Mouse (Mus musculus) liver, embryonic 15.5 days (tissue): ENCODE measurements around the gene Arl16. TPM values are rescaled to one million over a fixed set of nuclear protein-coding genes. Genes with fewer than 3 reads are reported as not detected.

Source experiments
- ATAC-seq: fragments of 200-750 bp; cut with Nextera tagmentation; 2 replicates; pipeline ENCODE4 v1.8.0; 2017; ENCODE audit warnings: moderate number of reproducible peaks, mild to moderate bottlenecking, moderate library complexity; ENCODE audit not compliant: insufficient read depth
- H3K27ac ChIP-seq: fragments of 300-500 bp; sonication (generic); replicated peaks from 2 replicates; pipeline ENCODE4 v1.5.1; 2015; ENCODE audit warnings: mild to moderate bottlenecking, inconsistent platforms
- H3K27me3 ChIP-seq: fragments of 300-500 bp; sonication (generic); 2 replicates; pipeline ENCODE4 v1.6.1; 2015; ENCODE audit warnings: mild to moderate bottlenecking, inconsistent platforms
- H3K36me3 ChIP-seq: fragments of 300-500 bp; sonication (generic); replicated peaks from 2 replicates; pipeline ENCODE4 v1.6.1; 2015; ENCODE audit warnings: moderate library complexity, mild to moderate bottlenecking, inconsistent platforms
- H3K4me1 ChIP-seq: fragments of 300-500 bp; sonication (generic); replicated peaks from 2 replicates; pipeline ENCODE4 v1.6.1; 2015; ENCODE audit warnings: inconsistent platforms
- H3K4me2 ChIP-seq: fragments of 300-500 bp; sonication (generic); 2 replicates; pipeline ENCODE4 v1.6.1; 2015; ENCODE audit warnings: moderate library complexity, mild to moderate bottlenecking, inconsistent platforms
- H3K4me3 ChIP-seq: fragments of 300-500 bp; sonication (generic); replicated peaks from 2 replicates; pipeline ENCODE4 v1.5.1; 2015; ENCODE audit warnings: mild to moderate bottlenecking, inconsistent platforms
- H3K9ac ChIP-seq: fragments of 300-500 bp; sonication (generic); 2 replicates; pipeline ENCODE4 v1.6.1; 2015; ENCODE audit warnings: moderate library complexity, mild to moderate bottlenecking, inconsistent platforms
- H3K9me3 ChIP-seq: fragments of 300-500 bp; sonication (generic); replicated peaks from 2 replicates; pipeline ENCODE4 v1.6.1; 2016; ENCODE audit warnings: inconsistent platforms
- WGBS: fragments of 180-500 bp; shearing (Covaris S2); methylation state at CpG from one replicate; pipeline ENCODE4 v1.1.7; 2015; ENCODE audit warnings: mixed read lengths; ENCODE audit not compliant: insufficient replicate concordance; 5-methylcytosine and 5-hydroxymethylcytosine counted together
- polyA plus RNA-seq: library from polyadenylated mRNA; unstranded; fragments of >200 nt; fragmentation: Nextera tagmentation; extraction: Ambion mirVana; gene quantifications from 2 replicates; pipeline ENCODE4 v1.2.1, GENCODE M21; 2015

The Arl16 gene
- polyA plus RNA-seq, 1 experiment from 2014 or later, result 14.0 TPM

- H3K27me3 ChIP-seq, result no peaks in the 10 kb centered on the region
- H3K36me3 ChIP-seq, result peaks cover 96% of the 10 kb centered on the region
- H3K27ac ChIP-seq, result no peak overlapping the region
- H3K4me2 ChIP-seq, result no peak overlapping the region
- no peak for ATAC-seq
- no peaks in the 10 kb centered on the region for H3K9me3 ChIP-seq
- 77% methylated on average over 1 of the region's 1 CpGs for WGBS
- no peak overlapping the region for H3K4me3 ChIP-seq
- H3K4me1 ChIP-seq, result 0 out of 2 replicates have a peak, but pooled peaks cover 17% of the 10 kb centered on the region
- no peak overlapping the region for H3K9ac ChIP-seq
Measured at GRCm38 (mm10) chr11:120418592-120418991, 48.8 kb downstream of the Arl16 start.

GRCm38 (mm10) chr11:120417852-120418251 is 49.6 kb downstream of the Arl16 start:
- Histone ChIP-seq H3K36me3 (peaks cover 96% of the 10 kb centered on the region), H3K9me3 (no peaks in the 10 kb centered on the region), H3K4me2 (no peak overlapping the region), H3K27ac (no peak overlapping the region), H3K4me1 (0 out of 2 replicates have a peak, but pooled peaks cover 17% of the 10 kb centered on the region), H3K4me3 (no peak overlapping the region), H3K9ac (no peak overlapping the region), H3K27me3 (no peaks in the 10 kb centered on the region)
- no peak for ATAC-seq
- 85% methylated on average over 7 of the region's 7 CpGs for WGBS

Other genes with a start within 250 kb of the Arl16 start
- 0.91 and 1.0 TPM in 2 replicates for gene Bahcc1, start 234.7 kb downstream of the Arl16 start, polyA plus RNA-seq
- 559 and 587 TPM in 2 replicates for gene Actg1, start 119.1 kb downstream of the Arl16 start, polyA plus RNA-seq
- not detected in 2 replicates for gene Fscn2, start 106.1 kb downstream of the Arl16 start, polyA plus RNA-seq
- 6.2 and 7.2 TPM in 2 replicates for gene Faap100, start 88.8 kb downstream of the Arl16 start, polyA plus RNA-seq
- 20.6 and 24.3 TPM in 2 replicates for gene Nploc4, start 29.9 kb downstream of the Arl16 start, polyA plus RNA-seq
- gene Tspan10, start 25.0 kb downstream of the Arl16 start, polyA plus RNA-seq, result not detected in 2 replicates
- gene Pde6g, start 14.1 kb downstream of the Arl16 start, polyA plus RNA-seq, result 0.17 TPM in 1 of 2 replicates, not detected in the other
- gene Oxld1, start 9.5 kb downstream of the Arl16 start, polyA plus RNA-seq, result 6.8 and 7.1 TPM in 2 replicates
- gene Ccdc137, start 9.5 kb downstream of the Arl16 start, polyA plus RNA-seq, result 13.0 and 14.2 TPM in 2 replicates
- 89.5 and 90.2 TPM in 2 replicates for gene Mrpl12, start 17.0 kb upstream of the Arl16 start, polyA plus RNA-seq
- gene Slc25a10, start 24.2 kb upstream of the Arl16 start, polyA plus RNA-seq, result 42.8 and 46.5 TPM in 2 replicates
- 16.9 and 20.5 TPM in 2 replicates for gene Gcgr, start 63.1 kb upstream of the Arl16 start, polyA plus RNA-seq
- 41.8 and 47.6 TPM in 2 replicates for gene Mcrip1, start 82.1 kb upstream of the Arl16 start, polyA plus RNA-seq
- 0.36 and 0.38 TPM in 2 replicates for gene Ppp1r27, start 83.5 kb upstream of the Arl16 start, polyA plus RNA-seq
- gene P4hb, start 105.6 kb upstream of the Arl16 start, polyA plus RNA-seq, result 635 and 803 TPM in 2 replicates
- 222 and 238 TPM in 2 replicates for gene Arhgdia, start 114.0 kb upstream of the Arl16 start, polyA plus RNA-seq
- gene Alyref, start 130.8 kb upstream of the Arl16 start, polyA plus RNA-seq, result 253 and 277 TPM in 2 replicates
- gene Anapc11, start 130.8 kb upstream of the Arl16 start, polyA plus RNA-seq, result 76.2 and 79.0 TPM in 2 replicates
- gene Npb, start 140.9 kb upstream of the Arl16 start, polyA plus RNA-seq, result 14.7 and 15.8 TPM in 2 replicates
- gene Pcyt2, start 150.3 kb upstream of the Arl16 start, polyA plus RNA-seq, result 138 and 165 TPM in 2 replicates
- gene Sirt7, start 157.6 kb upstream of the Arl16 start, polyA plus RNA-seq, result 32.3 and 36.9 TPM in 2 replicates
- gene Mafg, start 166.0 kb upstream of the Arl16 start, polyA plus RNA-seq, result 37.6 and 42.3 TPM in 2 replicates
- gene Pycr1, start 176.2 kb upstream of the Arl16 start, polyA plus RNA-seq, result 5.1 and 5.7 TPM in 2 replicates
- 0.29 and 1.0 TPM in 2 replicates for gene Myadml2, start 180.6 kb upstream of the Arl16 start, polyA plus RNA-seq
- gene Notum, start 193.6 kb upstream of the Arl16 start, polyA plus RNA-seq, result 0.33 and 0.40 TPM in 2 replicates
- gene Aspscr1, start 205.4 kb upstream of the Arl16 start, polyA plus RNA-seq, result 45.1 and 47.9 TPM in 2 replicates
- 80.9 and 88.4 TPM in 2 replicates for gene Cenpx, start 246.1 kb upstream of the Arl16 start, polyA plus RNA-seq
- gene Lrrc45, start 246.3 kb upstream of the Arl16 start, polyA plus RNA-seq, result 9.7 and 11.5 TPM in 2 replicates